Mouse (Mus musculus) testis, adult 2 months (tissue): ENCODE data around the gene Rp9.

ENCODE experiments used
- CTCF ChIP-seq: fragments of 200-500 bp; IDR thresholded peaks from 2 replicates; pipeline ENCODE4 v1.5.1; 2012; ENCODE audit warnings: low read depth, mild to moderate bottlenecking, inconsistent platforms, low read length, moderate library complexity; ENCODE audit not compliant: control insufficient read depth, insufficient read depth, insufficient replicate concordance
- POLR2A ChIP-seq: fragments of 200-500 bp; IDR thresholded peaks from 2 replicates; pipeline ENCODE4 v1.6.1; 2012; ENCODE audit warnings: low read depth, mild to moderate bottlenecking, inconsistent platforms, low read length, moderate library complexity; ENCODE audit not compliant: control insufficient read depth

DNA sequence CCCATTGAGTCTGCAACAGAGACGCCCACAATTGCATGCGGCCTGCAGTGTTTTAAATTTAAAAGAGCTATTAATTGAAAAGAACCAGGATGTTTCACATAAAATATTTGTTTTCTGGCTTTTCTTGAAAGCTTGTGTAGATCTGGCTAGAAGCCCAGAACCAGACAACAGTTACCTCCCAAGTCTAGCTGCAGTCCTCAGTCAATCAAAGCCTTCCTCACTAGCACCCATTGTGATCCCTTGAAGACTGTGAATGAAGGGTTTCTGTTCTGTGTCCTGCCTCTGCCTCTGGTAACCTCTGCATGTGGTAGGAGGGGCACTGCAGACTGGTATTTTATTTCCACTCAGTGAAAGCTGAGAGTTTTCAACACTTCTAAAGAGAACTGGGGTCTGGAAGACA lies 33.4 kb upstream of the Rp9 start:
- TF ChIP-seq POLR2A (no peak), CTCF (no peak)
